Mouse (Mus musculus) liver, embryonic 13.5 days (tissue): Measurements from ENCODE around the gene Slc13a5. TPM values are rescaled to one million over a fixed set of nuclear protein-coding genes. Genes with fewer than 3 reads are reported as not detected.

Experiments used
- ATAC-seq: fragments of 200-750 bp; cut with Nextera tagmentation; 2 replicates; pipeline ENCODE4 v1.8.0; 2017; ENCODE audit warnings: low read depth, mild to moderate bottlenecking, moderate number of reproducible peaks, moderate library complexity
- DNase-seq: peaks from one replicate; pipeline ENCODE4 v3.0.0; 2022
- H3K27ac ChIP-seq: fragments of 300-500 bp; sonication (generic); 2 replicates; pipeline ENCODE4 v1.5.1; 2015; ENCODE audit warnings: moderate library complexity, mild to moderate bottlenecking, inconsistent platforms
- H3K27me3 ChIP-seq: fragments of 300-500 bp; sonication (generic); 2 replicates; pipeline ENCODE4 v1.6.1; 2015; ENCODE audit warnings: mild to moderate bottlenecking, inconsistent platforms
- H3K36me3 ChIP-seq: fragments of 300-500 bp; sonication (generic); 2 replicates; pipeline ENCODE4 v1.6.1; 2015; ENCODE audit warnings: mild to moderate bottlenecking, inconsistent platforms
- H3K4me1 ChIP-seq: fragments of 300-500 bp; sonication (generic); replicated peaks from 2 replicates; pipeline ENCODE4 v1.6.1; 2015; ENCODE audit warnings: inconsistent platforms
- H3K4me2 ChIP-seq: fragments of 300-500 bp; sonication (generic); 2 replicates; pipeline ENCODE4 v1.6.1; 2015; ENCODE audit warnings: inconsistent platforms, mild to moderate bottlenecking, moderate library complexity
- H3K4me3 ChIP-seq: fragments of 300-500 bp; sonication (generic); replicated peaks from 2 replicates; pipeline ENCODE4 v1.5.1; 2015; ENCODE audit warnings: mild to moderate bottlenecking, inconsistent platforms
- H3K9ac ChIP-seq: fragments of 300-500 bp; sonication (generic); 2 replicates; pipeline ENCODE4 v1.6.1; 2015; ENCODE audit warnings: mild to moderate bottlenecking, inconsistent platforms
- H3K9me3 ChIP-seq: fragments of 300-500 bp; sonication (generic); replicated peaks from 2 replicates; pipeline ENCODE4 v1.6.1; 2016; ENCODE audit warnings: inconsistent platforms
- WGBS: fragments of 180-500 bp; shearing (Covaris S2); methylation state at CpG from one replicate; pipeline ENCODE4 v1.1.7; 2015; ENCODE audit not compliant: insufficient replicate concordance; 5-methylcytosine and 5-hydroxymethylcytosine counted together
- polyA plus RNA-seq: library from polyadenylated mRNA; unstranded; fragments of >200 nt; fragmentation: Nextera tagmentation; extraction: Ambion mirVana; gene quantifications from 2 replicates; pipeline ENCODE4 v1.2.1, GENCODE M21; 2015

The Slc13a5 gene
- polyA plus RNA-seq, 1 experiment from 2014 or later: not detected

GRCm38 (mm10) chr11:72221278-72221677 lies 45.7 kb downstream of the Slc13a5 start:
- Histone ChIP-seq H3K4me1 (no peaks in the 10 kb centered on the region), H3K4me3 (no peak overlapping the region), H3K9me3 (no peaks in the 10 kb centered on the region), H3K9ac (no peak overlapping the region), H3K36me3 (no peaks in the 10 kb centered on the region), H3K4me2 (no peak overlapping the region), H3K27ac (no peak overlapping the region), H3K27me3 (no peaks in the 10 kb centered on the region)
- ATAC-seq (no peak), DNase-seq (peak; percentile 58)
- WGBS: 13% methylated on average over 6 of the region's 6 CpGs

DNA sequence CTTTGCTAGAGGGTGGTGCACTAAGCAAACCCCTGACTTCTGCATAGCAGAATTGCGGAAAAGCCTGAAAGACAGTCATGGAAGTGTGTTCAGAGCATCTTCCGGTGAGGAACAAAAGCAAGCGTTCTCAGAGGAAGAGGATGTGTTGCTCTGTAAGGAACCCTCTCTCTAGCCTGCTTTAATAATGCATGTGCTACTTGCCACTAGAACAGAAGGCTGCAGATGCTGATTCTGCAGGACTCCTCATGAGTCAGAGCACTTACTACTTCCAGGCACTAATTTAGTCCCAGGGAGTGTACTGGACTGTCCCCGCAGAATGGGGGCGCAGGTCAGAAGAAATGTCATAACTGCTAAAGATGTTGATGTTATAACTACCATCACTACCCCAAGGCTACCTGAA lies 49.9 kb downstream of the Slc13a5 start:
- Histone ChIP-seq H3K27ac (no peak overlapping the region), H3K4me1 (peaks cover 16% of the 10 kb centered on the region), H3K9me3 (no peaks in the 10 kb centered on the region), H3K4me2 (no peak overlapping the region), H3K27me3 (no peaks in the 10 kb centered on the region), H3K36me3 (no peaks in the 10 kb centered on the region), H3K9ac (no peak overlapping the region), H3K4me3 (no peak overlapping the region)
- 67% methylated on average over 5 of the region's 5 CpGs for WGBS
- no peak for DNase-seq
- ATAC-seq: no peak

GRCm38 (mm10) chr11:72215410-72215797 lies 51.6 kb downstream of the Slc13a5 start, which contains the start of gene Med31:
Gene Med31 (minus strand): TSS chr11:72215592.
- H3K4me1 ChIP-seq: peaks cover 16% of the 10 kb centered on the region
- H3K4me3 ChIP-seq: peak within 1 kb of the TSS; percentile 91
- H3K9me3 ChIP-seq: no peaks in the 10 kb centered on the region
- H3K4me2 ChIP-seq: peak within 1 kb of the TSS; percentile 98
- H3K36me3 ChIP-seq: peaks cover 14% of the 10 kb centered on the region
- H3K27ac ChIP-seq: peak within 1 kb of the TSS; percentile 73
- whole genome bisulfite sequencing: 3% methylated on average over 29 of the region's 29 CpGs
- DNase-seq (no peak), ATAC-seq (peak; percentile 69)
- peak within 1 kb of the TSS; percentile 81 for H3K9ac ChIP-seq
- H3K27me3 ChIP-seq: no peaks in the 10 kb centered on the region

- Histone ChIP-seq H3K27ac (peak overlapping the region; percentile 73), H3K36me3 (peaks cover 20% of the 10 kb centered on the region)
Observed at GRCm38 (mm10) chr11:72214591-72215409, 52.2 kb downstream of the Slc13a5 start.

DNA sequence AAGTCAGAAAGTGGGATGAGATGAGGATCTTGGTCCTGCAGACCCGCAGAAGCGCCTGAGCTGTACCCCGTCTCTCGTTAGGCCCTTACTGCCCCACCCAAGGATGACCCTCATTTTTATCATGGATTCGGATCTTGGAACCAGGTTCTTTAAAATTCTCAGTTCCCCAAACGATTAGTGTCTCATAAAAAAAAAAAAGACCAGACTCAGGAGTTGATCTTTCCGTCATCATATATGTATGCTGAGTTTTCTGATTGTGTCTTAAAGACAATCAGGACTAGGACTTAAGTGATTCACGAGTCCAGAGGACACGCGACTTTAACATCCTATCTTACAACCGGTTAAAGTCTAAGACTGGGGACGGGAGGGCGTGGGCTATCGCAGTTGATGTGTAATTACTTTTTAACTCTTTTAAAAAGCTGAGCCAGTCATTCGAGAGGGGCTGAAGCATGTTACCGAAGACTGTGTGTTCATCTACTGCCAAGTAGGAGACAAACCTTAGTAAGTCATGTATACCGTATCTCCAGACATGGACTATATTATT lies 59.1 kb downstream of the Slc13a5 start:
- peaks cover 23% of the 10 kb centered on the region for H3K36me3 ChIP-seq
- H3K4me2 ChIP-seq: peak overlapping the region; percentile 95
- WGBS: 10% methylated on average over 17 of the region's 17 CpGs
- H3K27ac ChIP-seq: peak overlapping the region; percentile 44
- no peaks in the 10 kb centered on the region for H3K27me3 ChIP-seq
- DNase-seq: no peak
- no peak for ATAC-seq
- H3K9me3 ChIP-seq: no peaks in the 10 kb centered on the region
- H3K9ac ChIP-seq: peak overlapping the region; percentile 82
- H3K4me3 ChIP-seq: peak overlapping the region; percentile 89
- peaks cover 31% of the 10 kb centered on the region for H3K4me1 ChIP-seq

More at GRCm38 (mm10) chr11:72214591-72215409, 52.2 kb downstream of the Slc13a5 start:
- H3K4me3 ChIP-seq: peak overlapping the region; percentile 91
- no peaks in the 10 kb centered on the region for H3K9me3 ChIP-seq
- under 1% methylated on average over 51 of the region's 51 CpGs for WGBS
- DNase-seq: peak; percentile 92
- H3K4me2 ChIP-seq: peak overlapping the region; percentile 98
- no peaks in the 10 kb centered on the region for H3K27me3 ChIP-seq
- H3K9ac ChIP-seq: peak overlapping the region; percentile 81
- ATAC-seq: peak; percentile 96
- peaks cover 16% of the 10 kb centered on the region for H3K4me1 ChIP-seq

GRCm38 (mm10) chr11:72207204-72207833 lies 59.7 kb downstream of the Slc13a5 start, which contains the start of the genes 4933427D14Rik and Txndc17:
Gene 4933427D14Rik (minus strand): TSS chr11:72207459.
Gene Txndc17 (plus strand): TSS chr11:72207547.
- H3K27me3 ChIP-seq: no peaks in the 10 kb centered on the region
- H3K4me2 ChIP-seq: peak within 1 kb of the TSS; percentile 95
- peak within 1 kb of the TSS; percentile 59 for H3K27ac ChIP-seq
- WGBS: under 1% methylated on average over 42 of the region's 42 CpGs
- peak; percentile 95 for ATAC-seq
- peaks cover 23% of the 10 kb centered on the region for H3K36me3 ChIP-seq
- peak; percentile 81 for DNase-seq
- peak within 1 kb of the TSS; percentile 89 for H3K4me3 ChIP-seq
- H3K4me1 ChIP-seq: peaks cover 31% of the 10 kb centered on the region
- H3K9me3 ChIP-seq: no peaks in the 10 kb centered on the region
- peak within 1 kb of the TSS; percentile 82 for H3K9ac ChIP-seq

GRCm38 (mm10) chr11:72206341-72207203 lies 60.5 kb downstream of the Slc13a5 start, which contains the start of gene Gm43951:
Gene Gm43951 (minus strand): TSS chr11:72206840.
- 1% methylated on average over 43 of the region's 43 CpGs for WGBS
- ATAC-seq: peak; percentile 49
- peak within 1 kb of the TSS; percentile 89 for H3K4me3 ChIP-seq
- DNase-seq: peak; percentile 20
- peak within 1 kb of the TSS; percentile 95 for H3K4me2 ChIP-seq
- peak within 1 kb of the TSS; percentile 59 for H3K27ac ChIP-seq
- no peaks in the 10 kb centered on the region for H3K27me3 ChIP-seq
- H3K4me1 ChIP-seq: peaks cover 31% of the 10 kb centered on the region
- H3K9me3 ChIP-seq: no peaks in the 10 kb centered on the region
- peaks cover 20% of the 10 kb centered on the region for H3K36me3 ChIP-seq
- H3K9ac ChIP-seq: peak within 1 kb of the TSS; percentile 82

- WGBS: 78% methylated on average over 6 of the region's 6 CpGs
- Histone ChIP-seq H3K4me1 (peaks cover 31% of the 10 kb centered on the region), H3K9me3 (no peaks in the 10 kb centered on the region), H3K4me2 (peak overlapping the region; percentile 95; the same call in 1 of the 2 replicates), H3K9ac (0 out of 2 replicates have a peak overlapping the region, but pooled peaks have one; percentile 29), H3K36me3 (peaks cover 8% of the 10 kb centered on the region), H3K27ac (no peak overlapping the region; the same call in 1 of the 2 replicates), H3K4me3 (no peak overlapping the region), H3K27me3 (no peaks in the 10 kb centered on the region)
- DNase-seq: no peak
- no peak for ATAC-seq
Observed at GRCm38 (mm10) chr11:72205256-72205655, 61.8 kb downstream of the Slc13a5 start.

DNA sequence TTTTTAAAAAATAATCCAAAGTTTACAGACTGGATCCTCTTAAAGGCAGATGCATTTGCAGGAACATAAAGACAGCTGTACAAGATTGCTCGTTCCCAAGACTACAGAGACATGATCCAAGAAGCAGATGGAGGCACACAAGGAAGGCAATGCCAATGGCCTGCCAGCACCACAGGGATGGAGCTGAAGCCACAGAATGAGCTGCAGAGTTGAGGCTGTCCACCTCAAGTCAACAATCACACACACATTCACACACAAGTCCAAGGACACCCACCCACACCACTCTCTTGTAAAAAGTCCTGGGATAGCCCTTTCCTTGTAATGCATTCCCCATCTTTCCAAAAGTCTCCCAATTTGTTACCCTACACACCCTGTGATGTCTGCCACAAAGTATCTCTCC lies 63.6 kb downstream of the Slc13a5 start:
- H3K9ac ChIP-seq: no peak overlapping the region
- ATAC-seq (no peak), DNase-seq (no peak)
- H3K36me3 ChIP-seq: peaks cover 6% of the 10 kb centered on the region
- H3K4me2 ChIP-seq: no peak overlapping the region
- peaks cover 29% of the 10 kb centered on the region for H3K4me1 ChIP-seq
- H3K9me3 ChIP-seq: no peaks in the 10 kb centered on the region
- no peak overlapping the region for H3K4me3 ChIP-seq
- no peak overlapping the region for H3K27ac ChIP-seq
- H3K27me3 ChIP-seq: no peaks in the 10 kb centered on the region
- WGBS: 59% methylated on average over 1 of the region's 1 CpGs

GRCm38 (mm10) chr11:72196506-72196905 lies 70.5 kb downstream of the Slc13a5 start:
- 0 out of 2 replicates have a peak, but pooled peaks cover 3% of the 10 kb centered on the region for H3K4me1 ChIP-seq
- 75% methylated on average over 8 of the region's 8 CpGs for WGBS
- no peak overlapping the region for H3K4me2 ChIP-seq
- no peak overlapping the region for H3K27ac ChIP-seq
- no peaks in the 10 kb centered on the region for H3K27me3 ChIP-seq
- H3K9ac ChIP-seq: no peak overlapping the region
- no peaks in the 10 kb centered on the region for H3K9me3 ChIP-seq
- H3K4me3 ChIP-seq: no peak overlapping the region
- DNase-seq (no peak), ATAC-seq (no peak)
- peaks cover 27% of the 10 kb centered on the region for H3K36me3 ChIP-seq
